Mouse (Mus musculus): ENCODE results near the gene Tmem132d.

DNA sequence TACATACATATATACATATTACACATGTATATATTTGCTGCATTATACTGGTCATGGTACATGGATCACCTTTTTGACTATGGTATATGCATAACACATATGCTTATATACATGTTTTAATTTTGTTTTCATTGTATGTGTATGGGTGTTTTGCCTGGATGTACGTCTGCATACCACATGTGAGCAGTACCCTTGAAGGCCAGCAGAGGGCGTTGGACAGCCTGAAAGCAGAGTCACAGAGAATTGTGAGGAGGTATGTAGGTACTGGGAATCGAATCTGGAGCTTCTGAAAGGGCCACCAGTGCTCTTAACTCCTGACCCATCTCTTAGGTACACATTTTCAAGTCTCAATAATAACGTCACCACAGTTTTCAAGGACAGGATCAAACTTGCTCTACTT lies 43.2 kb downstream of the Tmem132d start:
- no peak for TF ChIP-seq POLR2A (IDR thresholded peaks at IDR 0.05; ENCODE audit: borderline replicate concordance, low read depth, low read length)
- no peak for TF ChIP-seq CTCF (IDR thresholded peaks at IDR 0.05; ENCODE audit: low read depth, low read length)

Data from bone marrow macrophage, adult 2 months (primary cell).